Mouse (Mus musculus) left cerebral cortex, postnatal 25 days (tissue): Measurements from ENCODE around the gene Gatb. TPM values are rescaled to one million over a fixed set of nuclear protein-coding genes. Genes with fewer than 3 reads are reported as not detected.
"Not testable (repeated sequence)": the region's sequence is repeated elsewhere in the genome, so short reads cannot be mapped to it uniquely, and the experiment has no call there.

Source experiments
- DNase-seq, 2 experiments: peaks; one replicate each; pipeline ENCODE4 v3.0.0; 2022; ENCODE audit warnings: low spot score in 2 of 2, mixed read lengths in 1 of 2
- intact Hi-C: fragments of 180-260 bp; cut with DNase I; formaldehyde crosslinking; loops from one replicate; pipeline ENCODE4 v1.15.1; 2025
- total RNA-seq, 2 experiments: library from RNA; stranded (reverse); gene quantifications; 2 replicates each; pipeline ENCODE4 v1.2.3; 2021

Gene Gatb
- total RNA-seq: 10 to 100 TPM; 20.3 to 22.4 TPM

DNA sequence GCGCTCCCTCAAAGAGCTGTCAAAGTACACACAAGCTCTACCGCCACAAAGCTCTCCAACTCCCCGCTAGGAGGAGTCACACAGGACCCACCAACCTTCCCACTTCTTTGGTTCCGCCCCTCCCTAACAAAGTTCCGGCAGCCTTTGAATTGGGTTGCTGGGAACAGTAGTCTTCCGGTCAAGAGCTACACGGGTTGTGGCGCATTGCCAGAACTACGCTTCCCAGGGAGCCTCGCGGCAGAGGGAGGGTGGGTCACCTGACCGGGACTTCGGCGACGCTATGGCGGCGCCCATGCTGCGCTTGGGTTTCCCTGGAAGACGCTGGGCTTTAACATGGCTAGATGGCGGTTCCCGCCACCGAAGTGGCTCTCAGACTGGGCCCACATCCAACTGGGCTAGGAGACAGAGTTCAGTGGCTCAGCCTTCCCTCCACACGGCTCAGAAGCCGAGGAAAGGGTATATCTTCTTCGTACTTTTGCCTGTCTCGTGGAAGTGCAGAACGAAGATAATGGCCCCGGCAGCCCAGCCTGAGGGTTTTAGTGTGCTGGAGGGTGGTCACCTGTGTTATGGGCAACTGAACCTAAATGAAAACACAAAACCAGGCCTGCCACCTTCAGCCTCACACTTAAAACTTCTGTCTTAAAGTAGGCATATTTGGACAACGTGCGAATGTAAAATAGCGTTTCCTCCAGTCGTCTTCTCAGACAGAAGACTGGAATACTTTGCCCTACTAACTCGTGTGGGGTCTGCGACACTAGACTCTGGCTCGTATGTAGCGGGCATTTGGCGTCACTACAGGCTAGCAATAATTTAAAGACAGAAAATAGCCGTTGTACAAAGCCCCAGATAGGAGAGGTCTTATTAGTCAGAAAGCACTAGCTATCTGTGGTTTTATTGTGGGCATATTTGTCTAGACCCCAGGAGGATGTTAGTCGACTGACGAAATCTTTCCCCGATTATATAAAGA, at the start of gene Gatb:
Gatb (plus strand) TSS at position 256 of the 967 bp plus-strand sequence.
- intact Hi-C loops: loop anchor here (5.0 kb wide), 9 partner anchors 88 to 652 kb away; partner anchors contain the start of gene Rps3a1
- peak; percentile 99 for DNase-seq

DNA sequence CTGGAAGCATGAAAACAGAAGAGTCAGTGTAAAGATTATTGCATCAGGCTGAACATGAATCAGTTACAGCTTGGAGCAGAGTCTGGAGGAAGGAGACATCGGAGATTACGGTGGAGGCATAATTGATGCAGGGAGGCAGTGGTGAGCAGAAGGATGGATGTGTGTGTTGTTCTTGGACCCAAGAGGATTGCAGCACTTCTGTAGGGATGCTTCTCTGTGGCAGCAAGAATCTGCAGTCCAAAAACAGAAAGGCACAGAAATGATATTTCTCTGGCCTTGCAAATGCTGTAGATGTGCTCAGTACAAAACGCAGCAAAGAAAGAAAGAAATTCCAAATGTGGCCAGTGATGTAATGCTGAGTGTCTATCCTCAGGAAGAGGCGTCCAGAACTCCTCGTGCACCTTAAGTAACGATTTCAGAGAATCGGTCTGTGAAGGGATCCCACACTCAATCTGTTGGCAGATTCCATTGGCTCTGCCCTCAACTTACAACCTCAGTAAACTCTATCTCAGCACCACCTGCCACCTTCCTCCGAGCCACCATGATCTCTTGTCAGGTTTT, 43.2 kb upstream of the Gatb start:
- intact Hi-C loops: loop anchor here (1.0 to 5.0 kb wide), 4 partner anchors 9 to 488 kb away; no protein-coding TSS in a partner anchor
- DNase-seq: peak; percentile 45 to 91

GRCm38 (mm10) chr3:85532376-85532775, 41.5 kb upstream of the Gatb start:
- DNase-seq: no peak
- intact Hi-C loops: loop anchor here (5.0 kb wide), 2 partner anchors 385 to 490 kb away; no protein-coding TSS in a partner anchor

DNA sequence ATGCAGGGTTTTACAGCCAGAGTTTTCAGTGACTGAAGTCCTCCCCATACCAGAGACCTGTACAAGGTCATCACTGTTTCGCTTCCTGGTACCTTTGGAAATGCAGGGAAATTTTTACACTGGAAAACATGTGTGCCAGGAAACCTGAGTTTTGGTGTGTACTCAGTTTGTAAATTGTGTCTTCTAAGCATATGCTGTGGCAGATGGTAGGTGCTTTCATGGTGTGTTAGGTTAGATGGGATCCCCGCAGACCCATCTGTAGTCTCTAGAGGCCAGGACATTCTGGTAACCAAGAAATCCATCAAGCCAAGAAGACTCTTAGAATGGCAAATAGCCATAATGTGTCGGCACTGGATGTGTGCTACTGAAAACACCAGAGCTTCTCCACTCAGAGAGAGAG, 38.9 kb upstream of the Gatb start:
- DNase-seq: no peak
- intact Hi-C loops: no loop called here

DNA sequence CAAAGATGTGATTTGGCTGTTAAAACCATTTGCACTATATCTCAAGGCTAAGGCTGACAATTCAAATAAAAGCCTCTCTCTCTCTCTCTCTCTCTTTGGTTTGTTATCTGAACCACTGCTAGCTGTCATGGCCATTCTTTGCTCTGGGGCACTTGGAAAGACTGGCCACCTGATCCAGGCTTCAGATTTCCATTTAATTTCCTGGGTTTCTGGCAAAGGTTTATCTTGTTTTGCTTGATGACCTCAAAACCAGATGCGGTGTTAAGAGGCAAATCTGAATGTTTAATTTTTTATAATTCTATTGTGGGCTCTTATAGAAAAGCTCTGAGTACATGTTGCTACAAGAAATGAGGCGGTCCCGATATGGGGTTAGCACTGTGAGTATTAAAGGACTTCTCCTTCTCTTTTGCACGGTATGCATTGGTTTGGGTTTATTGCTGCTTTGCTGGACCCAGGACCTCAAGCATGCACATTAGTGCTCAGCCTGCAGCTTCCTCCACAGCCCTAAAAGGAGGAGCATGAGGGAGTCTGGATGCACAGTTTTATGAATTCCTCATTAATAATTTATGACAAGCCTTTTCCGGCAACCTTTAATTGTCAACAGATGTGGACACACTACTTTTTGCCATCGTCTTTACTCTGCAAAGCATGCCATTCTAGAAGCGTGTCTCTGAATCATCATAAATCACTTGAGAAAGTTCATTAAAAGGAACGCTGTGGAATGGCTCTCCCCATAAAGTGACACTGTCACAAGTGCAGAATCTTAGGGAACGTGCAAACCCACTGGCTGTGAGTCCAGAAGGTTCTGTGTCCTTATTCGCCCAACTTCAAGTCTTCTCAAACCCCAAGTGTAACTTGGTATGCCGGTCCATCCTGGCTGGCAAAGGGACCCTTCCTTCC, 38.0 kb upstream of the Gatb start:
- DNase-seq: no peak
- intact Hi-C loops: no loop called here

GRCm38 (mm10) chr3:85542765-85543164, 31.2 kb upstream of the Gatb start:
- intact Hi-C loops: no loop called here
- DNase-seq: no peak

DNA sequence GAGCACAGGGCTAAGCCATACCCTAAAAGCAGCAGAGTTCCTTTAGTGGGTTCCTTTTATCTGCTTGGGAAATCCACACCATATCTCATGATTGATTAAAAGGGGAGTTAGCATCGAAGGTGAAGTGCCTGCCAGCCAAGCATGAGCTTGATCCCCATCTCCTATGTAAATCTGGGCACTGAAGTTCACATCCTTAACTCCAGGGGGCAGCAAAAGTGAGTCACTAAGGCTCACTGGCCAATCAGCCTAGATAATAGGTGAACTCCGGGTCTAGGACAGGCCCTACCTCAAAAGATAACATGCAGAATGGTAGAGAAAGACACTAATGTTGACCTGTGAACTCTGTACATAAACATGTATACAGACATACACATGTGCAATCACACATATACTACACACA, 30.3 kb upstream of the Gatb start:
- DNase-seq: no peak
- intact Hi-C loops: no loop called here

DNA sequence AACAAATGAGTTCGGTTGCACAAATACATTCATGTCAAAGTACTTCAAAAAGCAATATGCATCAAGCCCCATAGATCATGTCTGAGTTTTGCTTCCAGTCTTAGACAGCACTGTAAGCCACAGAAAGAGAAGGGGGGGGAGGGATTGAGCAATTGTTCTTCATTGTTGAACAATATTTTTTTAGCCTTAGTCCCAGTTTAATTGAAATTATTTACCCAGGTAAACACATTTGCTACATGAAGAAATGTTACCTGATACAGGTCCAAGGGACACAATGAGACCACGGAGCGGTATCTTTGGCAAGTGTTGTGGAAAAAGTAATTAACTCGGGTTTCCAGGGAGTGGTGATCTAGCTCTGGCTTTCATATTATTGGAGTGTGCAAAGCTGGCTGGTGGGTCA, 23.6 kb upstream of the Gatb start:
- intact Hi-C loops: no loop called here
- no peak for DNase-seq

GRCm38 (mm10) chr3:85551352-85551751, 22.6 kb upstream of the Gatb start:
- intact Hi-C loops: no loop called here
- peak in 1 of 2 experiments; percentile 39 for DNase-seq

DNA sequence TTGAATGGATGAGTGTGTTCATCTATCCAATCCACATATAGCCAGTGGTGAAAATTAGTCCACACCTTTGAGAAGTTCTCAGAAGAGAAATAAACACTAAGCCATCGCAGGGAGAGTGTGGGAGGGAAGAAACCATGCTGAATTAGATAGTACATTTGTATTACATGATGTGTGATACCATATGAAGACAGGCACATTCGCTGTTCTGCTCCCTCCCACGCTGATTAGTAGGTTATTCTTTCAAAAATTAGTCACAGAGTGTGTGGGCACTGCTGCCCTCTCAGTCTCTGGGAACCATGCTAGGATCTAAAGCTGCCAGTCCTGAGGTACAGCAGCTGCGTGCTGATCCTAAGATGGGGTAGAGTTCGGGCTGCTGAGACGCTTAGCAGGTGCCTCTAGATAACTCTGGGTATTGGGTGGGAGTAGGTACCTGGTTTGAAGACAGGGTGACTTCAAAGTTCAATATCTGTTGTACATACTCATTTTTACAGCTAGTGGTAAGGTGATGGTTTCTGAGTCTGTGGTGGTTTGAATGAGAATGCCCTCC, 20.1 kb upstream of the Gatb start:
- DNase-seq: peak; percentile 42 to 55
- intact Hi-C loops: no loop called here

DNA sequence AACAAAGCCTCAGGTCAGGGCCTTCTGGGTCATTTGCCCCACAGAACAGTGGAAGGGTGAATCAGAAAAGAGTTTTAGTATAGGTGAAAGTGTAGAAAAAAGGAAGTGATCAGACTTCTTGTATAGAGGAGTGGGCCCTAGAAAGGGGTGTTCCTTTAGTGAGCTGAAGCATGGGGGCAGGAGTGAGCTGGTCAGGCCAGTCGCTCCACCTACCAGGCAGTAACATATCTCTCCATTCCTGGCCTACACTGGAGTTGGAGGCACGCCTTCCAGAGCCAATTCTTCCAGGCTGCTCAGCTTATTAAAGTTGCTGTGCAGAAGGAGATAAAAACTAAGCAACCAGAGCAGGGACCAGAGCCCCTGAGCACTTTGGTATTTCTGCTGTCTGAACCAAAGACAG, 9.3 kb upstream of the Gatb start:
- intact Hi-C loops: loop anchor here (2.0 to 5.0 kb wide), 2 partner anchors 34 to 172 kb away; no protein-coding TSS in a partner anchor
- DNase-seq: no peak

- DNase-seq: peak; percentile 80 to 94
- intact Hi-C loops: loop anchor here (2.0 to 5.0 kb wide), 11 partner anchors 50 to 649 kb away; partner anchors contain the start of gene Rps3a1
Measured at GRCm38 (mm10) chr3:85571276-85571675, 2.6 kb upstream of the Gatb start.

- intact Hi-C loops: loop anchor here (5.0 kb wide), 9 partner anchors 90 to 650 kb away; partner anchors contain the start of gene Rps3a1
- DNase-seq: not testable (repeated sequence)
Measured at GRCm38 (mm10) chr3:85572502-85572901, 1.4 kb upstream of the Gatb start.

GRCm38 (mm10) chr3:85573216-85573863, 579 bp upstream of the Gatb start:
- DNase-seq: no peak
- intact Hi-C loops: loop anchor here (5.0 kb wide), 9 partner anchors 89 to 651 kb away; partner anchors contain the start of gene Rps3a1

DNA sequence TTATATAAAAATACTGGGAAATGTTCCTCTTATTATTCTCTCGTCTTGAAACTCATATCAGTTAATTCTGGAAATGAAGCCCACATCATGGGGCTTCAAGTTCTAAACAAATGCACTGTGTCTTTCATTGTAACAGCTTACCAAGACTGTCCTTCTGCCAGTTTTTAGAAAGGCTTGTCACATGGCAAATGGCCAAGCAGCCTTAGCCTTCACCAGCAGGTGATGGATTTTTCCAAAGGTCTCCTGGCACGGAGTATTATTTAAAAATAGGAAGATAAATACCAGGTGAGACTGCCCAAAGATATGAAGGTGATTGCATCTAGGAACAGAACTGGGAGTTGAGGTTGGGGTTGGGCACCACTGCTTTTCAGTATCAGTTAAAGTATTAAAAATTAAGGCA, 8.8 kb downstream of the Gatb start:
- intact Hi-C loops: no loop called here

DNA sequence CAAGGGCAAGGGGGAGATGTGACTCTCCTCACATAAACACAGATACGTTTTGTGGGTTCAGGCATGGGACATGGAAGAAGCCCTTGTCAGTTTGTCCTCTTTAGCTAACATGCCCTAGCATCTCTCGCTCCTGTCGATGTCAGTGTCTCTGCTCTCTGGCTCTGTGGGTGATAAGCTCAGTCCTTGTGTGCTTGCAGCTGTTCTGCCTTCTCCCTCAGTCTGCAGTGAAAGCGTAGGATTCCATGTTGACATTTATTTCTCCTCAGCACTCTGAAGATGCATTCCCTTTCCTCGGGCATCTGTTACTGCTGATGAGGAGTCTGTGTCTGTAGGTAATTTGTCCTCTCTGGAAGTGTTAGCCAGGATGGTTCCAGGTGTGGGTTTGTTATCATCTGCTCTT, 9.3 kb downstream of the Gatb start:
- intact Hi-C loops: no loop called here
- DNase-seq: peak in 1 of 2 experiments; percentile 49

More for the DNA sequence above, 8.8 kb downstream of the Gatb start:
- no peak for DNase-seq

GRCm38 (mm10) chr3:85584966-85585365, 11.0 kb downstream of the Gatb start:
- DNase-seq: no peak
- intact Hi-C loops: no loop called here

GRCm38 (mm10) chr3:85588701-85589100, 14.8 kb downstream of the Gatb start:
- intact Hi-C loops: no loop called here
- DNase-seq: no peak
